Mouse (Mus musculus) mouse trophoblast stem cell (cell line): ENCODE measurements at regions not wholly inside any gene's neighbourhood (a gene's known extent, or its start where the extent isn't known, plus 50 kb on each side); places are given as distances from the start of the nearest gene placed in this dataset.

Source experiments
- in situ Hi-C, 2 experiments: fragments of 300-500 bp; cut with MseI, MboI; formaldehyde crosslinking; loops; 2 replicates in 1 of 2; 3 replicates in 1 of 2; pipeline ENCODE4 v1.15.1; 2025

- in situ Hi-C loops, result no loop called here
Measured at GRCm38 (mm10) chr1:69746575-69747290, 59.7 kb upstream of the Ikzf2 start.

GRCm38 (mm10) chr1:69752724-69753123 lies 65.7 kb upstream of the Ikzf2 start:
- in situ Hi-C loops, result no loop called here

- in situ Hi-C loops, result no loop called here
Measured at GRCm38 (mm10) chr1:69757702-69758101, 69.1 kb upstream of the Spag16 start.

- in situ Hi-C loops, result no loop called here
Measured at GRCm38 (mm10) chr1:69759544-69759943, 67.2 kb upstream of the Spag16 start.

GRCm38 (mm10) chr1:69768714-69769113 lies 58.1 kb upstream of the Spag16 start:
- in situ Hi-C loops, result no loop called here

- in situ Hi-C loops, result no loop called here
Measured at GRCm38 (mm10) chr1:69770209-69770608, 56.6 kb upstream of the Spag16 start.

GRCm38 (mm10) chr1:69771436-69771835 lies 55.3 kb upstream of the Spag16 start:
- in situ Hi-C loops, result no loop called here

GRCm38 (mm10) chr1:69775589-69775988 lies 51.2 kb upstream of the Spag16 start:
- in situ Hi-C loops, result loop anchor here (5.0 to 25.0 kb wide), 2 partner anchors 237 to 533 kb away; no protein-coding TSS in a partner anchor
